Mouse (Mus musculus): ENCODE results near the gene Kcnj15.

DNA sequence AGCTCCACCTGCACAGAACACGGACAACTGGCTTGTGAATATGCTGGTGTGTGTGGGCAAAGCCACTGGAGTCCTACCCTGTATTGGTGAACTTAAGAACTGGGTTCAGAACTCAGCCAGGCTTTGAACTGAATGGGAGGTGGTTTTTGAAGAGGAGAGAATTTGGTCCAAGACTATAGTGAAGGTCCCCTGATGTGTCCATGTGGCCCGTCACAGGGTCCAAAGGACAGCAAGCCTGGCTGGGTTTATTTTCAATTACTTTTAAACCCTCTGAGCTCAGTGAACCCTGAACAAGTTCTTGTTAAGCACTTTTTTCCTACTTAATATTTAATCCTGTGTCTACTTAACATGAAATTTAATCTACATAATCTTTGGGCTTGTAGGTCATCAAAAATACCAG, 30.3 kb downstream of the Kcnj15 start:
- TF ChIP-seq E2F4 (IDR thresholded peaks at IDR 0.05; ENCODE audit: insufficient read depth): no peak
- no peak for TF ChIP-seq TCF12 (IDR thresholded peaks at IDR 0.05; ENCODE audit: insufficient read depth, poor library complexity, severe bottlenecking)
- no peak for TF ChIP-seq MYOD1 (IDR thresholded peaks at IDR 0.05; ENCODE audit: control insufficient read depth in 1 of 3, insufficient read length in 2 of 3, low read depth in 2 of 3)

Measured in myocyte (in vitro differentiated cells).